Mouse (Mus musculus): ENCODE measurements at regions not wholly inside any gene's neighbourhood (a gene's known extent, or its start where the extent isn't known, plus 50 kb on each side); places are given as distances from the start of the nearest gene placed in this dataset.

DNA sequence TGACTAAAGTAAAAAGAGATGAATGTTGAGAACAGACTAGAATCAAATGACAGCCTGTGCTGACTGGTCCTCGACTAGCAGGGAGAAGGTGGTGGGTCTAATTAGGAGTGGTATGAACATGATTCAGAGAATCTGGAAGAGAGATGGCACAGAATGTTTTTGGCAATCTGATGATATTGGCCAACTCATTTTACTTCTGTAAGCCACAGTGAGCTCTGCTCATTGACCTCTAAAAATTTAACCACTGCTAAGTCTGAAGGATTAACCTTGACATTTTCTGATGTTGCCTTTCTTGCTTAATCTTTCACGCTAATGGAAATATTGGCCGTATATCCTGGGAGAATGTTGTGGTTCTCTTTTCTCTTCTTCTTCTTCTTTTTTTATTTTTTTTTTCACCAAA is 1041.6 kb upstream of the Got2 start:
- TF ChIP-seq CTCF (IDR thresholded peaks at IDR 0.05; ENCODE audit: low read depth) = no peak
- Histone ChIP-seq H3K4me3 (replicated peaks; ENCODE audit: low read depth, low read length) (no peak overlapping the region), H3K36me3 (ENCODE audit: insufficient read depth, low read length) (no peaks in the 10 kb centered on the region), H3K27me3 (ENCODE audit: insufficient read depth, low read length) (no peaks in the 10 kb centered on the region), H3K4me1 (replicated peaks; ENCODE audit: insufficient read depth, low read length) (no peaks in the 10 kb centered on the region), H3K27ac (no peak overlapping the region), H3K9me3 (replicated peaks; ENCODE audit: low read length) (no peaks in the 10 kb centered on the region), H3K4me2 (ENCODE audit: low read length) (no peak overlapping the region), H3K9ac (ENCODE audit: low read depth, low read length) (no peak overlapping the region)
- DNase-seq (ENCODE audit: low spot score) (no peak), ATAC-seq (replicated peaks; ENCODE audit: low FRiP score, low read depth) (no peak)
- WGBS = 74% methylated on average over 3 of the region's 3 CpGs

DNA sequence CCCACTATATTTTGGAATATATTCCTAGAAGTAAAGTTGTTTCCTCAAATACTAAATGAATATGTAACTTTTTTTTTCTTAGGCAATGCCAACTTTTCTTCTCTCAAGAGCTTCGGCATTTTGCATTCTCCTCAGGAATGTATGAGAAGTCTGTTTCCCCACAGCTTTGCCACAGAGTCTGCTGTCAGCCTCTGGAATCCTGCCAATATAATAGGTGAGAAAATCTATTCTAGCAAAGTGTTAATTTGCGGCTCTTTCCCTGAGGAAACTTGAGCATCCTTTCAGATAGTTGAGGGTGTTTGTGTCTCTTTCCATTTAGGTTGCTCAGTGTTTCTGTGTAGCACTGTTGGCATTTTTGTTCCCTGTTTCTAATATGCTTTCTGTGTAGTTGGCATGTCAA is 992.6 kb upstream of the Got2 start:
- Histone ChIP-seq H3K4me3 (replicated peaks; ENCODE audit: low read depth, low read length) (no peak overlapping the region), H3K4me1 (replicated peaks; ENCODE audit: insufficient read depth, low read length) (no peaks in the 10 kb centered on the region), H3K27ac (no peak overlapping the region), H3K9me3 (replicated peaks; ENCODE audit: low read length) (no peaks in the 10 kb centered on the region), H3K9ac (ENCODE audit: low read depth, low read length) (no peak overlapping the region), H3K4me2 (ENCODE audit: low read length) (no peak overlapping the region), H3K27me3 (ENCODE audit: insufficient read depth, low read length) (no peaks in the 10 kb centered on the region), H3K36me3 (ENCODE audit: insufficient read depth, low read length) (no peaks in the 10 kb centered on the region)
- no peak for DNase-seq (ENCODE audit: low spot score)
- TF ChIP-seq CTCF (IDR thresholded peaks at IDR 0.05; ENCODE audit: low read depth) = no peak
- WGBS = 60% methylated on average over 2 of the region's 2 CpGs
- no peak for ATAC-seq (replicated peaks; ENCODE audit: low FRiP score, low read depth)

DNA sequence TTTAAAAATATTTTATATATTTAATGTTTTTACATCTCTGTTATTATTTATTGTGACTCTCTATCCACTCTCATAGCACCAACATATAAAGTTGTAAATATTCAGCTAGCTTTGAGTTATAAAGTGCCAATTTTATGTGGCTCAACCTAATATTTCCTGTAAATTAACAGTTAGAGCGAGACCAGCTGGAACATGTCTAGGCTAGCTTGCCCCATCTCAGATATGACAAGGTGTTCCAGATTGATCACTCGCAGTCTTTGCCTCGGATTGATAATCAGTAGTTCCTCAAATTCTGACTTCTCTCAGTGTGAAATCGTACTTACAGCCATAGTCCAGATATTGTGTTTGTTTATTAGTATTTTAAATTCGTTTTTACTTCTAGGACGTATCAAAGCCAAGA is 990.4 kb upstream of the Got2 start:
- 81% methylated on average over 6 of the region's 6 CpGs for WGBS
- DNase-seq (ENCODE audit: low spot score) (no peak), ATAC-seq (replicated peaks; ENCODE audit: low FRiP score, low read depth) (no peak)
- Histone ChIP-seq H3K4me1 (replicated peaks; ENCODE audit: insufficient read depth, low read length) (no peaks in the 10 kb centered on the region), H3K4me2 (ENCODE audit: low read length) (no peak overlapping the region), H3K9me3 (replicated peaks; ENCODE audit: low read length) (no peaks in the 10 kb centered on the region), H3K9ac (ENCODE audit: low read depth, low read length) (no peak overlapping the region), H3K27me3 (ENCODE audit: insufficient read depth, low read length) (no peaks in the 10 kb centered on the region), H3K36me3 (ENCODE audit: insufficient read depth, low read length) (no peaks in the 10 kb centered on the region), H3K4me3 (replicated peaks; ENCODE audit: low read depth, low read length) (no peak overlapping the region), H3K27ac (no peak overlapping the region)
- no peak for TF ChIP-seq CTCF (IDR thresholded peaks at IDR 0.05; ENCODE audit: low read depth)

DNA sequence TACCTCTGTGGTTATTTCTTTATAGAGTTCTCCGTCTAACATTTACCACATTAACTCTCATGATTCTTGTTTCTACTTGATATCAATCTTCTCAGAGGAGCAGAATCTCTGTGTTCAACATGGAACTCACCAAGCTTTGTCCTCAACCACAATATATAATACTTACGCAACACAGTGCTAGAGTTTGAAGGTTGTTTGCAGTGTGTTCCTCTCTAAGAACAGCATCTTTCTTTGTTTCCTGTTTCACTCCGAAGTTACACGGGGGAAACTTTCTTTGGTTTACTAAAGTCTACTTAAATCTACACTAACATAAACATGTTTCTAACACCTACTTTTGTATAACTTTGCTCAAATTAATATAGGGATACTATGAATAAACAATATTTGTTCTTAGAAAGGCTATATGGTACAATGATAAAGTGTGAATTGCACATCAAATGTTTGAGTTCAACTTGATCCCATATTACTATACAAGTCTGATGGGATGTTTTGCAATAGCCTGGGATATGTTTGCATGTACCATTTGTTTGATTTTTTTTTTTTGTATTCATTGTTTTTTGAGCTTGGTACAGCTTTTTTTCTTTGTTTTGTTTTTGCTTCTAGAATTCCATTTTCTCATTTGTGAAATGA is 985.2 kb upstream of the Got2 start:
- H3K4me2 ChIP-seq (ENCODE audit: low read length) = no peak overlapping the region
- no peak overlapping the region for H3K4me3 ChIP-seq (replicated peaks; ENCODE audit: low read depth, low read length)
- no peak for TF ChIP-seq CTCF (IDR thresholded peaks at IDR 0.05; ENCODE audit: low read depth)
- H3K27ac ChIP-seq = no peak overlapping the region
- no peak for DNase-seq (ENCODE audit: low spot score)
- H3K27me3 ChIP-seq (ENCODE audit: insufficient read depth, low read length) = no peaks in the 10 kb centered on the region
- 84% methylated on average over 4 of the region's 4 CpGs for WGBS
- no peaks in the 10 kb centered on the region for H3K36me3 ChIP-seq (ENCODE audit: insufficient read depth, low read length)
- H3K9me3 ChIP-seq (replicated peaks; ENCODE audit: low read length) = no peaks in the 10 kb centered on the region
- H3K4me1 ChIP-seq (replicated peaks; ENCODE audit: insufficient read depth, low read length) = no peaks in the 10 kb centered on the region
- no peak for ATAC-seq (replicated peaks; ENCODE audit: low FRiP score, low read depth)
- no peak overlapping the region for H3K9ac ChIP-seq (ENCODE audit: low read depth, low read length)

DNA sequence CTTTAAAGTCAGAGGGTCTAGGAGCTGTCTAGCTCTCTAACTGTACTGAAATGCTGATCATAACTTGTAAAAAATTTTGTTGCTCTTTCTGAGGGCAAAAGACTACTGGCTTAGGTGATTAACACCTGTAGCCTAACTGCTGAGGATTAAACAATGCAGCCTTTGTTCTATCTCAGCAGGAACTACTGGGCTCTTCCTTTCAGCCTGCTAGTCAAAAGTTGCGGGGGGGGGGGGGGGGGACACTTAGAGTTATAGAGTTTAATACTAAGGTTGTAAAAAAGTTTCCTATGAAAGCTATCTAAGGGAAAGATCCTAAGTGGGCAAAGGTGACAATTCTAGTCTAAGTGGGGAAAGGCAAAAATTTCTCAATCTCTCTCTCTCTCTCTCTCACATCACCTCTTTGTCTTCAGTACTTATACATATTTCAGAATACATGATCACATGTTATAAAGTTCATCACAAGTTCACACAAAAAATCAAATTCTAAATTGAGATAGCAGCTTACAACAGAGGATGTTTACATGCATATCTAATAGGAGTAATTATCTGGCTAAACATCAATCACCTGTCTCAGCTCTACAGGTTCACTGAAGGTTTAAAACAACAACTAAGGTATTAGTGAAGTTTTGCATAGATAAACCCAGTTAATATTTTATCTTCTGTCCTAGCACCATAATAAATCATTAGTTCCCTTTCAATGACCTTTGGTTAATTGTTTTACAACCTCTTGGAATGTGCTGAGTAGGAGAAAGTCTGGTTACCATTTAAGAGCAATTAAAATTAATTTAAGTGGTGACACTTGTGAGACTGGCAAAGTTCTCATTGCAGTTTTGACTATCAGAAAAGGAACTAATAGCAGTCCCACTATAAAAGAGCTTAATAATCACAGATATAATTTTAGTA is 980.1 kb upstream of the Got2 start:
- WGBS = 33% methylated on average over 1 of the region's 1 CpGs
- Histone ChIP-seq H3K27ac (no peak overlapping the region), H3K4me1 (replicated peaks; ENCODE audit: insufficient read depth, low read length) (no peaks in the 10 kb centered on the region), H3K27me3 (ENCODE audit: insufficient read depth, low read length) (no peaks in the 10 kb centered on the region), H3K9me3 (replicated peaks; ENCODE audit: low read length) (no peaks in the 10 kb centered on the region), H3K9ac (ENCODE audit: low read depth, low read length) (no peak overlapping the region), H3K36me3 (ENCODE audit: insufficient read depth, low read length) (no peaks in the 10 kb centered on the region), H3K4me3 (replicated peaks; ENCODE audit: low read depth, low read length) (no peak overlapping the region), H3K4me2 (ENCODE audit: low read length) (no peak overlapping the region)
- DNase-seq (ENCODE audit: low spot score) (peak; percentile 20), ATAC-seq (replicated peaks; ENCODE audit: low FRiP score, low read depth) (no peak)
- no peak for TF ChIP-seq CTCF (IDR thresholded peaks at IDR 0.05; ENCODE audit: low read depth)

DNA sequence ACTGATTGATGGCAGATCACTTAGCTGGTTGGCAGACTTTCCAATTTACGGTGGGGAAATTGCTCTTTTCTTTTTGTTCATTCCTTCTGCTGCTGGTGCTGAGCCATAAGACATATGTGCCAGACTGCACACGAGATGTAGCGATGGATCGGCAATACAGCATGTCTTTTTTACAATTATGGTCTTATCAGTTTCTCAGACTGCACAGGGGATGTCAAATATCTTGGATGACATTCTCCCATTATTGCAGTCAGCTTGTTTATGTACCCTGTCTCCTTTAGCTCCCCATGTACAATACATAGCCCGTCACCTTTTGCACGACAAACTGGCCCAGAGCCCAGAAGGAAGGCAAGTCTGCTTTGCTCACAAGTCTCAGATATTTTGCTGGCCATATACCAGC is 976.3 kb upstream of the Got2 start:
- Histone ChIP-seq H3K36me3 (ENCODE audit: insufficient read depth, low read length) (no peaks in the 10 kb centered on the region), H3K4me3 (replicated peaks; ENCODE audit: low read depth, low read length) (no peak overlapping the region), H3K27ac (no peak overlapping the region), H3K9me3 (replicated peaks; ENCODE audit: low read length) (no peaks in the 10 kb centered on the region), H3K4me1 (replicated peaks; ENCODE audit: insufficient read depth, low read length) (no peaks in the 10 kb centered on the region), H3K4me2 (ENCODE audit: low read length) (no peak overlapping the region), H3K27me3 (ENCODE audit: insufficient read depth, low read length) (no peaks in the 10 kb centered on the region), H3K9ac (ENCODE audit: low read depth, low read length) (no peak overlapping the region)
- 51% methylated on average over 6 of the region's 6 CpGs for WGBS
- no peak for ATAC-seq (replicated peaks; ENCODE audit: low FRiP score, low read depth)
- TF ChIP-seq CTCF (IDR thresholded peaks at IDR 0.05; ENCODE audit: low read depth) = no peak
- DNase-seq (ENCODE audit: low spot score) = peak; percentile 2
